Mouse (Mus musculus): ENCODE measurements around the gene Gm21985. TPM values are rescaled to one million over a fixed set of nuclear protein-coding genes. Genes with fewer than 3 reads are reported as not detected.

The Gm21985 gene
- polyA plus RNA-seq (2015; fragmentation: Nextera tagmentation; extraction: Ambion mirVana): not detected in 2 replicates

- Histone ChIP-seq H3K9ac (peak within 1 kb of the TSS; percentile 87), H3K9me3 (no peaks in the 10 kb centered on the region), H3K27ac (peak within 1 kb of the TSS; percentile 96), H3K4me3 (peak within 1 kb of the TSS; percentile 65), H3K4me2 (peak within 1 kb of the TSS; percentile 91), H3K4me1 (replicated peaks) (peaks cover 57% of the 10 kb centered on the region), H3K36me3 (no peaks in the 10 kb centered on the region), H3K27me3 (no peaks in the 10 kb centered on the region)
- WGBS: 1% methylated on average over 11 of the region's 11 CpGs
- ATAC-seq (ENCODE audit: low FRiP score): peak; percentile 39
Measured at GRCm38 (mm10) chr2:112266242-112266592, at the start of gene Gm21985. Gene Gm21985, plus strand, starts transcription at chr2:112266314.

- H3K4me2 ChIP-seq: no peak overlapping the region
- H3K27ac ChIP-seq: no peak overlapping the region
- no peaks in the 10 kb centered on the region for H3K36me3 ChIP-seq
- 87% methylated on average over 6 of the region's 6 CpGs for WGBS
- H3K4me3 ChIP-seq: no peak overlapping the region
- ATAC-seq (ENCODE audit: low FRiP score): no peak
- no peaks in the 10 kb centered on the region for H3K4me1 ChIP-seq (replicated peaks)
- H3K9me3 ChIP-seq: no peaks in the 10 kb centered on the region
- H3K9ac ChIP-seq: no peak overlapping the region
- no peaks in the 10 kb centered on the region for H3K27me3 ChIP-seq
Measured at GRCm38 (mm10) chr2:112217614-112218013, 48.5 kb upstream of the Gm21985 start.

- Histone ChIP-seq H3K9me3 (no peaks in the 10 kb centered on the region), H3K4me3 (no peak overlapping the region), H3K36me3 (no peaks in the 10 kb centered on the region), H3K27ac (no peak overlapping the region), H3K4me1 (replicated peaks) (no peaks in the 10 kb centered on the region), H3K27me3 (no peaks in the 10 kb centered on the region), H3K9ac (no peak overlapping the region), H3K4me2 (no peak overlapping the region)
- 93% methylated on average over 5 of the region's 5 CpGs for WGBS
- no peak for ATAC-seq (ENCODE audit: low FRiP score)
Measured at GRCm38 (mm10) chr2:112220880-112221279, 45.2 kb upstream of the Gm21985 start.

- no peak overlapping the region for H3K9ac ChIP-seq
- H3K27me3 ChIP-seq: no peaks in the 10 kb centered on the region
- no peak overlapping the region for H3K27ac ChIP-seq
- no peak overlapping the region for H3K4me3 ChIP-seq
- H3K4me2 ChIP-seq: no peak overlapping the region
- no peaks in the 10 kb centered on the region for H3K9me3 ChIP-seq
- H3K36me3 ChIP-seq: no peaks in the 10 kb centered on the region
- no peaks in the 10 kb centered on the region for H3K4me1 ChIP-seq (replicated peaks)
- 87% methylated on average over 5 of the region's 5 CpGs for WGBS
- no peak for ATAC-seq (ENCODE audit: low FRiP score)
Measured at GRCm38 (mm10) chr2:112222607-112223006, 43.5 kb upstream of the Gm21985 start.

- no peak for ATAC-seq (ENCODE audit: low FRiP score)
- H3K9ac ChIP-seq: no peak overlapping the region
- no peak overlapping the region for H3K4me3 ChIP-seq
- H3K9me3 ChIP-seq: no peaks in the 10 kb centered on the region
- H3K27ac ChIP-seq: no peak overlapping the region
- no peaks in the 10 kb centered on the region for H3K36me3 ChIP-seq
- WGBS: 66% methylated on average over 4 of the region's 4 CpGs
- no peak overlapping the region for H3K4me2 ChIP-seq
- no peaks in the 10 kb centered on the region for H3K27me3 ChIP-seq
- no peaks in the 10 kb centered on the region for H3K4me1 ChIP-seq (replicated peaks)
Measured at GRCm38 (mm10) chr2:112224356-112224755, 41.8 kb upstream of the Gm21985 start.

- Histone ChIP-seq H3K9ac (no peak overlapping the region), H3K27me3 (no peaks in the 10 kb centered on the region), H3K9me3 (no peaks in the 10 kb centered on the region), H3K36me3 (no peaks in the 10 kb centered on the region), H3K27ac (no peak overlapping the region), H3K4me2 (no peak overlapping the region), H3K4me1 (replicated peaks) (no peaks in the 10 kb centered on the region), H3K4me3 (no peak overlapping the region)
- 96% methylated on average over 1 of the region's 1 CpGs for WGBS
- no peak for ATAC-seq (ENCODE audit: low FRiP score)
Measured at GRCm38 (mm10) chr2:112232623-112233022, 33.5 kb upstream of the Gm21985 start.

GRCm38 (mm10) chr2:112236620-112237019 lies 29.5 kb upstream of the Gm21985 start:
- Histone ChIP-seq H3K36me3 (no peaks in the 10 kb centered on the region), H3K27me3 (0 out of 2 replicates have a peak, but pooled peaks cover 2% of the 10 kb centered on the region), H3K27ac (no peak overlapping the region), H3K4me1 (replicated peaks) (peaks cover 16% of the 10 kb centered on the region), H3K9ac (no peak overlapping the region), H3K4me2 (no peak overlapping the region), H3K4me3 (no peak overlapping the region), H3K9me3 (no peaks in the 10 kb centered on the region)
- 83% methylated on average over 2 of the region's 2 CpGs for WGBS
- no peak for ATAC-seq (ENCODE audit: low FRiP score)

- 11% methylated on average over 4 of the region's 4 CpGs for whole genome bisulfite sequencing
- H3K36me3 ChIP-seq: no peaks in the 10 kb centered on the region; the same call in 1 of the 2 replicates
- 0 out of 2 replicates have a peak, but pooled peaks cover 2% of the 10 kb centered on the region for H3K27me3 ChIP-seq
- no peaks in the 10 kb centered on the region for H3K9me3 ChIP-seq
- peaks cover 16% of the 10 kb centered on the region for H3K4me1 ChIP-seq (replicated peaks)
- H3K4me3 ChIP-seq: no peak overlapping the region
- no peak overlapping the region for H3K9ac ChIP-seq
- H3K4me2 ChIP-seq: no peak overlapping the region
- H3K27ac ChIP-seq: no peak overlapping the region
- ATAC-seq (ENCODE audit: low FRiP score): no peak
Measured at GRCm38 (mm10) chr2:112238006-112238405, 28.1 kb upstream of the Gm21985 start.

GRCm38 (mm10) chr2:112239212-112239934 lies 26.7 kb upstream of the Gm21985 start, which contains the start of gene Lpcat4:
Gene Lpcat4, plus strand, starts transcription at chr2:112239468.
- Histone ChIP-seq H3K27me3 (0 out of 2 replicates have a peak, but pooled peaks cover 2% of the 10 kb centered on the region), H3K9ac (peak within 1 kb of the TSS; percentile 93), H3K36me3 (peaks cover 14% of the 10 kb centered on the region), H3K9me3 (no peaks in the 10 kb centered on the region), H3K4me3 (peak within 1 kb of the TSS; percentile 77), H3K27ac (peak within 1 kb of the TSS; percentile 98), H3K4me1 (replicated peaks) (peaks cover 16% of the 10 kb centered on the region), H3K4me2 (peak within 1 kb of the TSS; percentile 84)
- peak; percentile 92 for ATAC-seq (ENCODE audit: low FRiP score)
- whole genome bisulfite sequencing: under 1% methylated on average over 82 of the region's 94 CpGs

- Histone ChIP-seq H3K4me1 (replicated peaks) (peaks cover 16% of the 10 kb centered on the region), H3K27ac (peak overlapping the region; percentile 98), H3K4me3 (peak overlapping the region; percentile 77), H3K9ac (peak overlapping the region; percentile 93), H3K27me3 (0 out of 2 replicates have a peak, but pooled peaks cover 2% of the 10 kb centered on the region), H3K4me2 (peak overlapping the region; percentile 84), H3K36me3 (peaks cover 21% of the 10 kb centered on the region), H3K9me3 (no peaks in the 10 kb centered on the region)
- peak; percentile 74 for ATAC-seq (ENCODE audit: low FRiP score)
- WGBS: under 1% methylated on average over 25 of the region's 28 CpGs
Measured at GRCm38 (mm10) chr2:112239935-112240721, 26.0 kb upstream of the Gm21985 start.

- H3K27ac ChIP-seq: no peak overlapping the region
- 90% methylated on average over 14 of the region's 14 CpGs for WGBS
- no peaks in the 10 kb centered on the region for H3K9me3 ChIP-seq
Measured at GRCm38 (mm10) chr2:112241787-112242186, 24.3 kb upstream of the Gm21985 start.

GRCm38 (mm10) chr2:112245307-112245706 lies 20.8 kb upstream of the Gm21985 start:
- no peak for ATAC-seq (ENCODE audit: low FRiP score)
- WGBS: 93% methylated on average over 5 of the region's 5 CpGs

More at GRCm38 (mm10) chr2:112241787-112242186, 24.3 kb upstream of the Gm21985 start:
- Histone ChIP-seq H3K4me3 (no peak overlapping the region), H3K36me3 (peaks cover 38% of the 10 kb centered on the region), H3K27me3 (0 out of 2 replicates have a peak, but pooled peaks cover 2% of the 10 kb centered on the region), H3K4me2 (no peak overlapping the region), H3K9ac (no peak overlapping the region), H3K4me1 (replicated peaks) (peaks cover 16% of the 10 kb centered on the region)
- ATAC-seq (ENCODE audit: low FRiP score): no peak

More at GRCm38 (mm10) chr2:112245307-112245706, 20.8 kb upstream of the Gm21985 start:
- Histone ChIP-seq H3K27ac (no peak overlapping the region), H3K9me3 (no peaks in the 10 kb centered on the region), H3K4me1 (replicated peaks) (peaks cover 11% of the 10 kb centered on the region), H3K4me2 (no peak overlapping the region), H3K36me3 (peaks cover 59% of the 10 kb centered on the region), H3K4me3 (no peak overlapping the region), H3K27me3 (0 out of 2 replicates have a peak, but pooled peaks cover 2% of the 10 kb centered on the region), H3K9ac (no peak overlapping the region)

All from hindbrain, embryonic 13.5 days (tissue).